Mouse (Mus musculus) stomach, postnatal 0 days (tissue): ENCODE measurements around the gene Ppip5k1.

ENCODE experiments used
- CTCF ChIP-seq: IDR thresholded peaks from 2 replicates; pipeline ENCODE4 v1.5.1; 2016; ENCODE audit warnings: antibody characterized with exemption, low read depth, mild to moderate bottlenecking, moderate library complexity
- EP300 ChIP-seq: optimal IDR thresholded peaks from 2 replicates; pipeline ENCODE3; 2016; ENCODE audit warnings: antibody characterized with exemption

DNA sequence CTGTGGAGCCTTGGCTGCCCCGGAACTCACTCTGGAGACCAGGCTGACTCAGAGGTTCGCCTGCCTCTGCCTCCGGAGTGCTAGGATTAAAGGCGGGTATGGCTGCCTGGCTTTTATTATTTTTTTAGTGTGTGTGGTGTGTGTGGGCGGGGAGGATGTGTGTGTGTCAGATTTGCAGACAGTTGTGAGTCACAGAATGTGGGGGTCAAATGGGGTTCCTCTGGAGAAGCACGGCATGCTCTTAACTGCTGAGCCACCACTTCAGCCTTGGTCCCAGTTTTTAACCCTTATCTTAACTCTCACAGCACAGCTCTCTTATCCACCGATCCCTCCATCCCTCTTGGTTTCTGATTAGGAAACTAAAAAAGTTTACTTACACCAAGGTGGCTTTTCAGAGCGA, 38.9 kb downstream of the Ppip5k1 start:
- TF ChIP-seq CTCF: no peak
- TF ChIP-seq EP300: no peak
